Mouse (Mus musculus) thymus, postnatal 25 days (tissue): ENCODE data around the gene Relch.
"Not testable (repeated sequence)": the region's sequence is repeated elsewhere in the genome, so short reads cannot be mapped to it uniquely, and the experiment has no call there.

Experiments used
- DNase-seq: peaks from one replicate; pipeline ENCODE4 v3.0.0; 2022

Relch gene

GRCm38 (mm10) chr1:105746858-105747596 lies 83.4 kb downstream of the Relch start:
- DNase-seq: no peak

- DNase-seq: no peak
Observed at GRCm38 (mm10) chr1:105748091-105748799, 84.6 kb downstream of the Relch start.

- DNase-seq: no peak
Observed at GRCm38 (mm10) chr1:105752196-105752595, 88.5 kb downstream of the Relch start.

- DNase-seq: no peak
Observed at GRCm38 (mm10) chr1:105752944-105753343, 89.3 kb downstream of the Relch start.

GRCm38 (mm10) chr1:105758798-105759197 lies 95.1 kb downstream of the Relch start:
- DNase-seq: no peak

- no peak for DNase-seq
Observed at GRCm38 (mm10) chr1:105759422-105760165, 95.9 kb downstream of the Relch start.

GRCm38 (mm10) chr1:105765586-105765985 lies 101.9 kb downstream of the Relch start:
- DNase-seq: no peak

GRCm38 (mm10) chr1:105766099-105766498 lies 102.4 kb downstream of the Relch start:
- DNase-seq: not testable (repeated sequence)

- no peak for DNase-seq
Observed at GRCm38 (mm10) chr1:105768397-105768796, 104.7 kb downstream of the Relch start.

- no peak for DNase-seq
Observed at GRCm38 (mm10) chr1:105770685-105771084, 107.0 kb downstream of the Relch start.

GRCm38 (mm10) chr1:105776426-105776825 lies 112.8 kb downstream of the Relch start:
- DNase-seq: no peak

- DNase-seq: peak; percentile 9
Observed at GRCm38 (mm10) chr1:105780079-105780456, 116.4 kb downstream of the Relch start.

GRCm38 (mm10) chr1:105780457-105781364 lies 117.0 kb downstream of the Relch start, which contains the start of gene Tnfrsf11a:
Gene Tnfrsf11a (plus strand): TSS chr1:105780718.
- DNase-seq: peak; percentile 79

- no peak for DNase-seq
Observed at GRCm38 (mm10) chr1:105781391-105782146, 117.9 kb downstream of the Relch start.

GRCm38 (mm10) chr1:105784257-105785016 lies 120.8 kb downstream of the Relch start:
- DNase-seq: no peak

- no peak for DNase-seq
Observed at GRCm38 (mm10) chr1:105785146-105785545, 121.5 kb downstream of the Relch start.

- DNase-seq: no peak
Observed at GRCm38 (mm10) chr1:105786731-105787357, 123.2 kb downstream of the Relch start.

GRCm38 (mm10) chr1:105790103-105790502 lies 126.4 kb downstream of the Relch start:
- no peak for DNase-seq

GRCm38 (mm10) chr1:105794670-105795069 lies 131.0 kb downstream of the Relch start:
- DNase-seq: no peak

GRCm38 (mm10) chr1:105795705-105796104 lies 132.0 kb downstream of the Relch start:
- DNase-seq: no peak
